Mouse (Mus musculus) left cerebral cortex, postnatal 36 days (tissue): Measurements from ENCODE around the gene Abcb8. TPM values are rescaled to one million over a fixed set of nuclear protein-coding genes. Genes with fewer than 3 reads are reported as not detected.

Source experiments
- DNase-seq, 2 experiments: peaks; one replicate each; pipeline ENCODE4 v3.0.0; 2021 to 2022; ENCODE audit warnings: low spot score in 2 of 2, mixed read lengths in 1 of 2
- intact Hi-C: fragments of 180-260 bp; cut with DNase I; formaldehyde crosslinking; loops from one replicate; pipeline ENCODE4 v1.15.1; 2025
- total RNA-seq, 2 experiments: library from RNA; stranded (reverse); gene quantifications; 2 replicates each; pipeline ENCODE4 v1.2.3; 2021

Abcb8 gene
- total RNA-seq, 2 experiments from 2014 or later, result 52.1 to 57.4 TPM

DNA sequence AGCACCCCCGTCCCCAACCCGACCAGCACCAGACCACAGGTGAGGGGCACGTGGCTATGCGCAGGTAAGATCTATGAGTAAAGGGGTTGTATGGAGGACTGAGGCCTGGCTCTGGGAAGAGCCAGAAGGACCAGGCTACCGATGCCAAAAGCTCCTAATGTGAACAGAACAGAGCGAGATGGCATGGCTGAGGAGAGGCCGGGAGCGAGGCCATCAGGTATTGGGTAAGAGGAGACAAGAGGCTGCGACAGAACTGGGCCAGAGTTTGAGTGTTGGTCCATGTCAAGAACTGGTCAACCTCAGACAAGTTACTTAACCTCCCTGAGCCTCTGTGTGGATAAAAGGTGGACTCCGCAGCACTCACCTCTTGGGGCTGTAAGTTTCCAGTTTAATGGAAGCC, 28.5 kb upstream of the Abcb8 start:
- intact Hi-C loops, result no loop called here
- DNase-seq, result no peak

DNA sequence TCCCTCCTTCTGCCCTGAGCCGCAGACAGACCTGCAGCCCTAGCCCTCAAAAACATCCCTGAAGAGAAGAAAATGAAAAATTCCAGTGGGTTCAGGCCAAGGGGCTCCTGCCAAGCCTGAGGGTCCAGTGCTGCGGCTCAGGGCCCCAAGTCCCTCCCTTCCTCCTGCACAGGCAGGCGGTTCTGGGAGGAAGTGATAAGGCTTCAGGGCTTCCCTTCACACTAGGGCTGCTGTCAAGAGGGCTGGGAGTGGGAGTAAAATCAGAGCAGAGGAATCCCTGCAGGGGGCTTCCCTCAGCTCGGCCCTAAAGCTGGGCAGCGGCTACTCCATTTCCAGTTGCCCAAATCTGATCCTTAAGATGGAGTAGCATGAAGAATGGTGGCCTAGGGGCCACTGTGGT, 27.9 kb upstream of the Abcb8 start:
- no peak for DNase-seq
- intact Hi-C loops, result no loop called here

- intact Hi-C loops, result no loop called here
- no peak for DNase-seq
Measured at GRCm38 (mm10) chr5:24366426-24366825, 27.0 kb upstream of the Abcb8 start.

- intact Hi-C loops, result no loop called here
- no peak for DNase-seq
Measured at GRCm38 (mm10) chr5:24369767-24370166, 23.7 kb upstream of the Abcb8 start.

DNA sequence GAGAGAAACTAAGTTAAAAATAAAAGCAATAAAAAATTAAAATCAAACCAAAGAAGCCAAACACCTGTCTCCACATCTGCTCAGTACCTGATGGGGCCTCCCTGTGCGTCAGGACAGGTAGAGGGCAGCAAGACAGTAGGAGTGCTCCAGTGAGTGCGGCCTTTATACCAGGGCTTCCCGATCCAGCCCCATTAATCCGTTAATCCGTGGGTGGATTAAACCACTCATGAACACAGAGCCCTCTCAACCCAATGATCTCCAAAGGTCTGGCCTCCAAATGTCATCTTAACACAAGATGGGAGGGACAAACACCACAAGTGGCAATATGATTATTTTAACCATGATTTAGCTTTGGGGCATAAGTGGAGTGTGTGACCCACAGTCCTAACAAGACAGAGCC, 19.7 kb upstream of the Abcb8 start:
- intact Hi-C loops, result no loop called here
- DNase-seq, result no peak

- intact Hi-C loops, result no loop called here
- DNase-seq, result no peak
Measured at GRCm38 (mm10) chr5:24374216-24374615, 19.2 kb upstream of the Abcb8 start.

DNA sequence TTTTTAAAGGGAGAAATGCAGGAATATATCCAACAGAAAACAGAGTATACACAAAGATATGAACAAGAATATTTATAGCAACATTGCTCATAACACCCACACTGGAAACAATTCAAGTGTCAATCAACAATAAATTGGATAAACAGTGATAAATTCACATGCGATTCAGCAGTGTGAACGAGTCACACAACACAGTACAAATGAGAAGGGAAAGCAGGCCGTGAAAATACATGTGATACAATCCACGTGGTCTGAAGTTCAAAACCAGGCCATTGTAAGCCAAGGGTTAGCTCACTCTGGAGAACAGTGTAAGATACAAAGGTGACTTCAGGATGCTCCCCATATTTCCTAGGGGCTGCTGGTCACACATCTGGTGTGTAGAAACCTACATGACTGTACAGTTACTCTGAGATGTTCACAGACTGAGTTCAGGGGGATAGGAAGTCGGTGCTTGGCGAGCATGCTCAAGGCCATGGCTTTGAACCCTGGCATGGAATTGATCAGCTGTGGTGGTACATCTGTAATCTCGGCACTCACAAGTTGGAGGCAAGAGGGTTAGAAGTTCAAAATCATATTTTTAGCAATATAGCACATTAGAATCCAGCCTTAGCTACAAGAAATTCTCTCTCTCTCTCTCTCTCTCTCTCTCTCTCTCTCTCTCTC, 18.7 kb upstream of the Abcb8 start:
- intact Hi-C loops, result no loop called here

DNA sequence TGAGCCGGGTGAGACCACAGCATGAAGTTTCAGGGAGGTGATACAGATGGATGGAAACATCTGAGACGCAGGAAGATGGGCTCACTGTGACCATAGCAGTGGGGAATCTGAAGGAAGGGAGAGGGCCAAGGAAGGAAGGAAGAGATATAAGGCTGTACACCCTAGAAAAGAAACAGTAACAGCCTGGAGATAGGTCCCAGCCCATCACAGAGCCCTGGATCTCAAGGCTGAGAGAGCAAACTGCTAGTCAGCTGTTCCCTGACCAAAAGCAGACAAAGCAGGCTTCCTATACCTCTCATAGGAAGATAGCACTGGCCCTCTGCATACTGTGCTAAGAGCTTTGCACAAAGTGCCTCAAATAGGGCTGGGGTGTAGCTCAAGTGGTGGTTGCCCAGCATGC, 14.8 kb upstream of the Abcb8 start:
- intact Hi-C loops, result no loop called here

More for the DNA sequence above, 18.7 kb upstream of the Abcb8 start:
- DNase-seq, result no peak

DNA sequence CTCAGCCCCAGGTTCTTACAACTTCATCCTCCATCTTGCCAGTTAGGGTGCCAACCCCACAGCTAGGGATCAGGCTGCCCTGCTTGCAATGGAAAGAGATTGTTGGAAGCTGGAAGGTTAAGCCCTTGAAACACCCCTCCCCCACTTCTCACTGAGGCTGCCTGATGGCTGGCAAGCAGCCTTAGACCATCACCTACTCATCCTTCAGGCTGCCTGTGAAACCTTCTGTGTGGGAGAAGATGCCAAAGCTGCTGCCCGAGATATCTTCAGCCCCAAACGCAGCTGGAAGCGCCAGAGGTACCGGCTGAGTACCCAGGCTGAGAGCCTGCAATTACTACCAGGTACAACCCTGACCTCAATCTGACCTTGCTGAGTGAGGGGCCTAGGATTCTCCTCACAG, 14.0 kb upstream of the Abcb8 start:
- intact Hi-C loops, result no loop called here
- DNase-seq, result no peak

More for the DNA sequence above, 14.8 kb upstream of the Abcb8 start:
- DNase-seq, result no peak

DNA sequence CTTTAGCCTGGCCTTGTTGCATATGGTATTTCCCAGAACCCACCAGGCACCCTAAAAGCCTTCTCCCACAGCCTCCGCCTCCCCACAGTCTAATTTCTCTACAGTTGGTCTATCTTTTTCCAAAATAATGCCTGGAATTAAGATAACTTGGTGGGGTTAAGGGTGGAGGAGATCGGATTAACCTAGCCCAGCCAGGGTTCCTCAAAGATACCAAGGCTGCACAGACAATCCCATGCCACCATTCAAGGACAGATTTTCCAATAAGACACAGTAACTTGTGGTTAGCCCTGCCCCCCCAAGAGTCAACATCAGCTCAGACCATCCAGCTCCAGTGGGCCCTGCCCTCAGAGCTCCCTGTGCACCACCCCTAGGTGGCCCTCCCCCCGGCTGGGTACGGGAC, 13.0 kb upstream of the Abcb8 start:
- intact Hi-C loops, result no loop called here
- DNase-seq, result no peak

- intact Hi-C loops, result no loop called here
- DNase-seq, result no peak
Measured at GRCm38 (mm10) chr5:24381486-24381885, 12.0 kb upstream of the Abcb8 start.

DNA sequence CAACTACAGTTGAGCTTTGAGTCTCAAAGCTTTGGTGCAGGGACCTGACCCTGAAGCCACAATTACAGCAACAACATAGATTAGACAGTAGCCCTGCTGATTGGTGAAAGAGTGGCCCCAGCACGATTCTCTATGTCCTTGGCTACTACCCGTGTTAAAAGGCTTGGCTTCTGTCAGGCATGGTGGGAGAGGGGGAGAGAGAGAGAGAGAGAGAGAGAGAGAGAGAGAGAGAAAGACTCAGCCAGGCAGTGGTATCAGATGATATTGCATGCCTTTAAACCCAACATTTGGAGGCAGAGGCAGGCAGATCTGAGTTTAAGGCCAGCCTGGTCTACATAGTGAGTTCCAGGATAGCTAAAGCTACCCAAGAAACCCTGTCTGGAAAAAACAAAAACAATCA, 11.5 kb upstream of the Abcb8 start:
- no peak for DNase-seq
- intact Hi-C loops, result no loop called here

DNA sequence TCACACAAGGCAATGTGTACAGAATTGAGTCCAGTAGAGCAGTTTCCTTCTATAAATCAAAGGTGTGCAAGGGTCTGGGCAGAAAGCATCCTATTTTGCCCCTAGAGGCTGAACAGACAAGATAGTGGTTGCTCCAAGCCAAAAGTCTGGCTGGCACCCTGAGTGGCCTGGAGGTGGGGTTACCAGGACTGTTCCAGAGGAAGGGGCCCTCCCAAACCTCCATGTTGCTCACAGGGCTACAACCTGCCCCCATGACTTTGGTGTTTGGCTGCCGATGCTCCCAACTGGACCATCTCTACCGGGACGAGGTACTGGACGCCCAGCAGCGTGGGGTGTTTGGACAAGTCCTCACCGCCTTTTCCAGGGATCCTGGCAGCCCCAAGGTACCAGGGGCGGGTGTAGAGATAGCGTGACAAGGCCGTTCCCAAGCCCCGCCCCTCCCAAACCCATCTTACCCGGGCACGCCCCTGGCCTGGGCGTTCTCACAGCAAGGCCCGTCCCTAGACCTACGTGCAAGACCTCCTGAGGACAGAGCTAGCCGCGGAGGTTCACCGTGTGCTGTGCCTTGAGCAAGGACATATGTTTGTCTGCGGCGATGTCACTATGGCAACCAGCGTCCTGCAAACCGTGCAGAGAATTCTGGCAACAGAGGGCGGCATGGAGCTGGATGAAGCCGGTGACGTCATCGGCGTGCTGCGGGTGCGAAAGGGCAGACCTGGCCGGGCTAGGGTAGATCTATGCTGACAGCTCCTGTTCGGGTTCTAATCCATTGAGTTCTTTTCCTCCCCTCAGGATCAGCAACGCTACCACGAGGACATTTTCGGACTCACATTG, 10.2 kb upstream of the Abcb8 start:
- peak; percentile 90 to 92 for DNase-seq
- intact Hi-C loops, result no loop called here

DNA sequence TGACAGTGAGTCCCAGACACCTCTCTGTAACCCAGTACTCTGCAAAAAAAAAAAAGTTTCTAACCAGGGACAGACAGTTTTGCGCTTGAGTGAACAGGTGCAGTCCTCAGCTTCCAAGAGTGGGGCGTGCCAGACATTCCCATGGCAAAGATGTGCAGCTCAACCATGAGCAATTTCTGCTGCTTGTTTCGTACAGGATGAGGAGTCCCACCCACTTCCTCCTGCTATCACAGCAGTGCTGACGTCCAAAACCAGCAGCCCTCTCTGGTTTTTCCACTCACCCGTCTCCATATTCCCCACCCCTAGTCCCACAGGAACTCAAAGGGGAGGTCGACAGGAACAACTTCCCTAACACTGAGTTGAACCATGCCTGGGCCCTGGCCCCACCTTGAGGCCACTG, 9.1 kb upstream of the Abcb8 start:
- intact Hi-C loops, result no loop called here
- peak in 1 of 2 experiments; percentile 59 for DNase-seq

DNA sequence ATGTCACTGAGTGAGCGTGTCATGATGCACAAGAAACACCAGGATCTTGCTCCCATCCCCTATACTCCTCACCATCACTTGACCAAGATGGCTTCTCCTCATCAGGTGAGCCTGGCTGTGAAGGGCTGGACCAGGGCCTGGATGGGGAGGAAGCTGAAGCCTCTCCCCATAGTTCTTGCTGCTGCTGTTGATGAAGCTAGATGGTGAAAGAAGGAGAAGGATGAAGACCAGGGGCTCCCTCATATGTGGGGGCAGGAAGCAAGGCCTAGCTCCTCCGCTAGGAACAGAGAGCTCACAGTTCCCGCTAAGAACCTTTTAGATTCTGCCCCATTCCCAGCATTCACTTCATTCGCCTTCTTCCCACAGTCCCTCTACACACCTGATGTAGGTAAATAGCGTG, 8.1 kb upstream of the Abcb8 start:
- intact Hi-C loops, result loop anchor here (5.0 kb wide), 1 partner anchor 33 kb away; the partner anchor contains the start of gene Kcnh2
- no peak for DNase-seq

- intact Hi-C loops, result loop anchor here (5.0 kb wide), 1 partner anchor 34 kb away; the partner anchor contains the start of gene Kcnh2
- no peak for DNase-seq
Measured at GRCm38 (mm10) chr5:24385887-24386550, 7.4 kb upstream of the Abcb8 start.

GRCm38 (mm10) chr5:24387264-24388241, 5.9 kb upstream of the Abcb8 start:
- peak; percentile 59 to 66 for DNase-seq
- intact Hi-C loops, result loop anchor here (5.0 kb wide), 1 partner anchor 35 kb away; the partner anchor contains the start of gene Kcnh2

GRCm38 (mm10) chr5:24388246-24388915, 5.1 kb upstream of the Abcb8 start:
- intact Hi-C loops, result loop anchor here (5.0 kb wide), 1 partner anchor 36 kb away; the partner anchor contains the start of gene Kcnh2
- no peak for DNase-seq
